Mouse (Mus musculus): ENCODE data around the gene Atp6v0c.

Atp6v0c gene

DNA sequence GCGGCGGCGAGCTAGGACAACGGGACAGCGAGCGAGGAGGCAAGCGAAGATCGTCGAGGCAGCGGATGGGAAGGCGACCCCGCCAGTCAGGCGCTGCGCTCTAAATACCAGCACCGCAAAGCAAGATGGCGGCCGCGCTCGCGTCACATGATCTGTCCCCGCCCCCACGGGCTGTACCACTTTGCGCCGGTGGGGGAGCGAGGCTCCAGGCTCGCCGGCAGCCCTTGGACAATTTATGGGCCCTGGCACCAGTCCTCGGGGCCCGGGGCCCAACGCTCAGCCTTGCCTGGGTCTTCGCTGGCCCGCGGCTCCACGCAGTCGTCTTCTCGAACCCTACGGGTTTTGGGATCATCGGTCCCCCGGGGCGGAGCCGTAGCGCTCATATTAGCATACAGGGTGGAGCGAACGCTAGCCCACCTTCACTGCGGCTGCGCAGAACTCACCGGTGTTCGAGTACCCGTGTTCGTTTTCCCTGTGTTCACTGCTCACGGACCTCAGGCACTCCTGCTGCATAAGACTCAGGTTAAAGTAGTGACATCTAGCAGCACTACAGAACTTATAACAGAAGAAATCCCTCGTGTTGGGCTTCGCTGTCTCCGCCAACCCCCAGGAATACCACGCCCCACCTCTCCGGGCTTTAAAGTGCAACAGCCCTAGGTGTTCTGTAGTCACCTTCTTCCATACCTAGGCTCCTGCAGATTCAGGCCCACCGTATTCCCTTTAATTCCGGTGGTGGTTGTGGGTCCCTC, at the start of gene Atp6v0c:
Gene Atp6v0c (minus strand): TSS at position 386 of the 749 bp plus-strand sequence.
- DNase-seq (ENCODE audit: low spot score in 2 of 2) = peak; percentile 96 to 99

DNA sequence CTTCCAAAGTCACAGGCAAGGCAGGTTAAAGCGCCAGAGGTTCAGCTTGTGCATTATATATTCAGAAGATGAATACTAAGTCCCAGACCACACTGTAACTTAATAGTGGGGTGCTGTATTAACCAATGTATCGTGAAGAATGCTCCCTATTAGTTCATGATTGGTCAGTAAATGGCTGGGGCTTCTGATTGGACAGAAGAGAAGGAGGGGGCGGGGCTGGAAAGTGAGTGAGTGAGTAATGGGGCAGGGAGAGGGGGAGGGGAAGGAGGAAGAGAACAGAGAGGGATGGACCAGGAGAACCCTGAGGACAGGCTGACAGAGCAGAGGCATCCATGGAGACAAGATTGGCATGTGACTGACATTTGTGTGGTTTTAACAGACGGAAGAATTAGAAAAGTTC, 47.3 kb upstream of the Atp6v0c start:
- DNase-seq (ENCODE audit: low spot score in 2 of 2) = no peak

DNA sequence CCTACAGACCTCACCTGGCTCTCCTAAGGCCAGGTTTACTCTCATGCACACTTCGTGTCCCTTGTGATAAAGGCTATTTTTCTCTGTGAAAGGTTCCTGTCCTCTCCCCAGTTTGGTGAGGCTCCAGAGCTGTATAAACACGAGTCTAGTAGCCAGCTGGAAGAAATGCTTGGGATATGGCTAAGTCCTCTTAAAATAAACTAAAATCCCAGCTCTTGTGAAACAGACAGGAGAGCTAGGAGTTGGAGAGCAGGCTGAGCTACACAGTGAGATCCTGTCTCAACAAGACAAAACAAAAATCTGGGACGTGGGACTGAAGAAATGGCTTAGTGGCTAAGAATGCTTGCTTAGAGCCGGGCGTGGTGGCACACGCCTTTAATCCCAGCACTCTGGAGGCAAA, 43.7 kb upstream of the Atp6v0c start:
- DNase-seq (ENCODE audit: low spot score in 2 of 2) = no peak

- DNase-seq (ENCODE audit: low spot score in 2 of 2) = no peak
Measured at GRCm38 (mm10) chr17:24212441-24213018, 43.0 kb upstream of the Atp6v0c start.

- DNase-seq (ENCODE audit: low spot score in 2 of 2) = peak; percentile 89 to 95
Measured at GRCm38 (mm10) chr17:24211631-24212440, 42.3 kb upstream of the Atp6v0c start.

GRCm38 (mm10) chr17:24210591-24210990, 41.1 kb upstream of the Atp6v0c start:
- DNase-seq (ENCODE audit: low spot score in 2 of 2) = no peak

DNA sequence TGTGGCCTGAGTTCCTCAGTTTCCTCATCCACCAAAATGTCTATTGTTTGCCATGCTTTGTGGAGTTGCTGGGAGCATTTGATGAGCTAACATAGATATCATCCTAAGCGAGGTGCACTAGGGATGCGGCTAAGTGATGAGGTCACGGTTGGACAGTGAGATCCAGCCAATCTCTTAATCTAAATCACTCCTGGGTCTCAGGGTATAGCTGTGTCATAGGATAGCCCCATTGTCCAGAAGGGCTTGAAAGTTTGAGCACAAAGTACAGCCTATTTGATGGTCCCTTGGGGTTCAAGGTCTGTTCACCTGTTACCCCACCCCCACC, 40.4 kb upstream of the Atp6v0c start:
- DNase-seq (ENCODE audit: low spot score in 2 of 2) = no peak

DNA sequence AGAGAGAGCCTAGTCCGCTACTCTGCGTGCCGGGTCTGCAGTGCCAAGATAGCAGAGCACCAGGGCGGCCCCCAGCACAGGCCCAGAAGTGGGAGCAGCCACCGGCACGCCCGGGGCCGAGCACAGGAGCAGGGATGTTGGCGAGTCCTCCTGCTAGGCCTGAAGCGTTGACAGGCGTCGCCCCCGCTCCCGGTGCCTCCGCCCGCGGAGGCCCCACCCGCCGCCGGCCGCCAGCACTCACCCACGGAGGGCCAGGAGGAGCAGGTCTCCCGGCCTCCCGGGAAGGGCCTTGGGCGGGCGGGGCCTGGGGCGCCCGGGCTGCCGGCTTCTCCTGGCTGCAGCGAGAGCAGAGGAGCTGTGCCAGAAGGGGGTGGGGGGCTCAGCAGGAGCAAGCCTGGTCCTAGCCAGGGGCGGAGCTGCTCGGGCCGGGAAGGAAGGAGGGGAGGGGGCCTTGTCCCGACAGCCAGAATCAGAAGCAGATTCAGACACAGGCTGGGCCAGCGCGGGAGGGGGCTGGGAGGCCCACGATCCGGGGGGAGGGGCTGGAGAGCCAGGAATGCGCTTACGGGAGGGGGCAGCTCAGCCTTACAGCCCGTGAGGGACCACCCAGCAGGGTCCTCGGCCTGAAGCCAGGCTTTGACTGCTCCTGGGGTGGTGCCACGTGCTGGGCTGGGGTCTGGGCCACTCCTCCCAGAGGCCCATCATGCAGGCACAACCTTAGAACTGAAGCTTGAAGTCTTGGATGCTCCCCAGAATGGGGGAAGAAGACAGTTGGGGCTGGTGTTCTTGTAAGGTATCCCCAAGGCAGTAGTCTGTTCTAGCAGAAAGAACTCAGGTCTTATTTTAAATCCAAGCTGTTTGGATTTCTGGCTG, 39.8 kb upstream of the Atp6v0c start, which contains the start of gene Ntn3:
Gene Ntn3 (minus strand): TSS at position 489 of the 873 bp plus-strand sequence.
- peak in 1 of 2 experiments; percentile 57 for DNase-seq (ENCODE audit: low spot score in 2 of 2)

DNA sequence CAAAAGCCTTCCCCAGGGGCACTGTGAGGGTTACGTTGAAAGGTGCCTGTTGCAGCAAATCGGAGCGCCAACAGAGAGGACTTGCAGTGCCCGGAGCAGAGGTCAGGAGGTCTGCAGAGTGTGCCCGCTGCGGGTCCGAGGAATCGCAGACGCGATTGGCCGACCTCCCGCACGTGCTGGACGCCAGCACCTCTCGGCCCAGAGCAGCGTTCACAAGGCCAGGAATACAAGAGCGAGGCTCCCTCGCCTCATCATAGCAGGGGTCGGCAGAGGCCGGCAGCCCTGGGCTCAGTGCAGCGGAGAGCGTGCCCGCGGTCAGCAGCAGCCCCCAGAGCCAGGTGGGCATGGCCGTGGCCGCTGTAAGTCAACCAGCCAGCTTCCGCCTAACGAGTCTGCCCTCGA, 39.1 kb upstream of the Atp6v0c start:
- no peak for DNase-seq (ENCODE audit: low spot score in 2 of 2)

DNA sequence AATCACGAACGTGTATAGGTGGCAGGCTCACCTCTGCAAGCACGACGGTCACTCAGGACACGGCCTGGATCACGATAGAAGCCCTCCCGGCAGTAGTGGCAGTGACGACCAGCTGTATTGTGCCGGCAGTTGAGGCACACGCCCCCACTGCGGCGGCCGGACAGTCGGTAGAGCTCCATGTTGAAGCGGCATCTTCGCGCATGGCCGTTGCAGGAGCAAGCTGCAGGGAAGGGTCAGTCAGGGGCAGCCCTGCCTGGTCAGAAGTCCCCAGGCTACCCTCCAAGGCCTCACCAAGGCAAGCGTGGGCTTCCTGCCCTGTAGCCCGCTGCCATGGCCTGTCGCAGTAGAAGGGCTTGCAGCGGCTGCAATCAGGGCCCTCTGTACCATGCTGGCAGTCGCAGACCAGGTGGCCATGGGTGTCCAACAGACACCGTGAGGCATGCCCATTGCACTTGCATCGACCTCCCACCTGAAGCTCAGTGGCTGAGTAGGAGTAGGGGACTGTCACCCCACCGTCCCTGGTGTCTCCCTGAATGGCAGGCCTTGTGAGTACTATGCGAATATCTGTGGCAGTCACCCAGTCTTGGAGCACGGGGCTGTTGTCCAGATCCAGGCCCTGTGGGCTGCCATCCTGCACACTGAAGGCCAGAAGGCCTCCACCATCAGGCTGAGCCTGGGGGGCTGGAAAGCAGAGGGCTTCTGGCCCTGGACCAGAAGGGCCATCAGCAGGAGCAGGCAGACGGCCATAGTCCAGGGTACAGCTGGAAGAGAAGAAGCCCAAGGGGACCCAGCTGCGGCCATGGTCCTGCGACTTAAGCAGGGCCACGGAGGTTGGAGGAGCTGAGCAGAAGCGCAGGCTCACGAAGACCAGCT, 38.5 kb upstream of the Atp6v0c start:
- DNase-seq (ENCODE audit: low spot score in 2 of 2) = no peak

DNA sequence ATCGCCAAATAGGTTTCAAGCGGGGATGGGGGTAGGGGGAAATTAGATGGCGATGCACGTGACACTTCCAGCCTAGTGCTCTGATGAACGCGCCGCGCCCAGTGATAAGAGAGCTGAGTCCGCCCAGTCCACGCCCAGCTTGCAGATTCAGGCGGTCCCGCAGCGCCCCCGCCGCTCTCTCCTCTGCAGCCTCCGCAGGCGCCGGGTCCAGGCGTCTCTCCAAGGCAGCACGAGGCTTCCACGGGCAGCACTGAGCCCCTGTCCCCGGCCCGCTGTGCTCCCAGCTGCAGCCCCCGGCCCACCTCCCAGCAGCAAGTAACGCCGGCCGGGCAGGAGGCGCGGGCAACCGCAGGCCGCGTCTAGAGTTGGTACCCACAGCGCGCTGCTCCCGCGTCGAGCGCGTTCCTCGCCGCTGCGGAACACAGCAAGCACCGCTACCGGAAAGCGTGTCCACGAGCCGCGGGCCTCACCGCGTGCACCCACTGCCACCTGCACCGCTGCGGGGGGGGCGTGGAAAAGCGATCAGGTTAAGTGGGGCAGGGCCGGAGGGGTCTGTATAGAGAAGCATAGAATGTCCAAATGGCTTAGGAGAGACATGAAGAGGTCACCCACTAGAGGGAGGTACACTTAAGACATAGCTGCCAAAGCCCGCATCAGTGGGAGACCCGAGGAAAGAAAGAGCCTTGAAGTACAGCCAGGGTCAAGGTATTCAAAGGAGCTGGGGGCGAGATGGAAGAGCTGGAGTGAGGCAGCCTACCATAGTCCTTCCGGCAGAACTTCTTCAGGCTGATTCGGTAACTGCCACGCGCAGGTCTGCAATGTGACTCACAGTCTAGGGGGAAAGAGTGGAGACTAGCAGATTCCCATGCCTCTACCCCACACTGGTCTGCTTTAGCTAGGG, 37.2 kb upstream of the Atp6v0c start:
- DNase-seq (ENCODE audit: low spot score in 2 of 2) = peak; percentile 75 to 81

DNA sequence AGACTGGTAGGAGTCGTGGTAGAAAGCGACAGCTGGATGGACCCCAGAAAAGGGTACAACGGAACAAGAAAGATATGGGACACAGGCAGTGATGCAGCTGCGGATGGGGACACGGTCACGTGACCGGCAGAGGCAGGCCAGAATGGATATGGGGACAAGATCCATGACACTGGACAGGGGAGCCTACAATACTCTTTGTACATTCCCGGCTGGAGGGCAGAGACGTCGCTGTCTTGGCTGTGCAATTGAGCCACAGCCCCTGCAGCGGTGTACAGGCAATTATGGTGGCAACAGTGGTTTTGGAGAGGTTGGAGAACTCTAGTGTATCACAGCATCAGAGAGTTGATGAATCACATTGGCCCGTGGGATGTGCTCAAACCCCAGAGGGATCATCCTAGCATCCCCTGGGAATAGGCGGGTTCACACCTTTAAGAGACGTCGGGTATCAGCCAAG, 36.4 kb upstream of the Atp6v0c start:
- DNase-seq (ENCODE audit: low spot score in 2 of 2) = peak in 1 of 2 experiments; percentile 49

DNA sequence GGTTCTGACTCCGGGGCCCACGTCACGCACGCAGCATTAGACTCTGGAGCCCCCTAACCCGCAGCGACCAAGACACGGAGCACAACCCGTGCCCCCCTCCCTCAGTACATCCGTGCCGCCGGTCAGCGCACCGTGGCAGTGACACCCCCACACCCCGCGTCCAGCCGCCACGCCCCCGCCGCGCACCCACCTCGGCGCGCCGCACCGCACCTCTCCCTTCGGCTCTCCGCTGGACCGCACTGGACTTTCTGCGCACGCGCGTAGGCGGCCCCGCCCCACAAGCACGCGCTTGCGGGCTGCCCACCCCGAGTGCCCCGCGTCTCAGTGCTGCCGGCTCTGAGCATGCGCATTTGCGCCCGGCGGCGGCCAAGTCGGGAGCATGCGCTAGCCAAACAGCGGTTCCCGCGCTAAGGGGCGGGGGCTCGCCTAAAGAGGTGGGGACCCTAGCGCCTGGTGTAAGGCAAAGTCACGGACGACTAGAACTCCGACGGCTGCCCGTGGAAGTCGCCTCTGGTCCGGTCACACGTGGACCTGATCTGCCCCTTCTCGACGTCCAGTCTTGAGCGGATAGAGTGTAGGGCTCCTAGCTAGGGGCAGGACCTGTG, 35.9 kb upstream of the Atp6v0c start, which contains the start of gene Tbc1d24:
Gene Tbc1d24 (minus strand): TSS at position 279 of the 605 bp plus-strand sequence.
- DNase-seq (ENCODE audit: low spot score in 2 of 2) = peak; percentile 92 to 94

DNA sequence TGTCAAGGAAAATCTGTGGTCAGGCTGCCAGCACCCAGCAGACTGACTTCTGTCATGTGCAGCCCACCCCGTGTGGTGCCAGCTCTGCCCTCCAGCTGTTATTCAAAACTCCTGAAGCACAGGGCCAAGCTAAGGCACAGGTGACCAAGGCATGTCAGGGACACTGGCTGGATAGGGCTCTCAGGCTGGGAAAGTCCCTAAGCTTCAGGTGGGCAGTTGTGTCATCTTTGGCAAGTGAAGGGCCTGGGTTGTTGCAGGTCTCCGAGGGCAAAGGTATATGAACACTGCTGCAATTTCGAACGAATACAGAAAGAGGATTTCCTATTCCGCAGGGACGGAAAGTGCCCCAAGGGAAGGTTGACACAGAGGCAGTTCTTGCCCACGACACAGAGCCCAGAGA, 35.3 kb upstream of the Atp6v0c start:
- DNase-seq (ENCODE audit: low spot score in 2 of 2) = no peak

DNA sequence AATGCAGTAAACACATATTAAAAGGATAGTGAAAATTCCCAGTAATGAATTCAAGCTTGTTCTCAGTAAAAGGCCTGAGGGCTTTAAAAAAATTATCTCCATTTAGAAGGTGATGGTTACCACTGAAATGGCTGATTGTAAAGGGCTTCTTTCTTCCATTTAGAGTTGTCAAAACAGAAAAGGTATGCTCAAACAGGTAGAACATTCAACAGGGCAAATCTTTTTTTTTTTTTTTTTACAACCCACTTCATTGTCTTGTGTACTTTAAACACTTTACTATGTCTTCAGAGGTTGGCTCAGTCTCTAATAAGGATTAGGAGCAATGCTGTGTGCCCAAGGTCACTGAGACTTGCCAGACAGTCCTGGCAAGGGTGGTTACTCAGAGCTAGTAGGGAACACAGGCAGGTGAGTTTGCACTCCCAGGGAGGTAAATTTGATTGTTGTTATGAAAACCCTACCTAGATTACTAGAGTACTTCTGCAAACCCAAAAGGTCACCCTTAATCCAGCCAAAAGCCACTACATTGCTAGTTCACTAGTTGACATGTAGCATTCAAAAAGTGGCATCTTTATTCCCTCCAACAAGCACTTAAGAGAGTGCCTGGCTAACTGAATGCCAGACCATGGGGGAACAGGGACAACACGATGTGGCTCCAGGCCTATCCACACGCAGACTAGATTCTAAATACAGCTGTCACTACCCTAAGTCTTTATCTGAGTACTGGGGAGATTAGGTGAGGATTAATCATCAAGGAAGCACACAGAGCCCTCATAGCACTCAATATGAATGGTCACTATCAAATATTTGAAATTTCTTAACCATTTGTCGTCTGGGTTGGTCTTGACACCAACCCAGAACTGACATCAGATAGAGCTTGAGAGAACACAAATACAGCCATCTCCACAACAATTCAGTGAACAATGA, 34.4 kb upstream of the Atp6v0c start:
- DNase-seq (ENCODE audit: low spot score in 2 of 2) = no peak

DNA sequence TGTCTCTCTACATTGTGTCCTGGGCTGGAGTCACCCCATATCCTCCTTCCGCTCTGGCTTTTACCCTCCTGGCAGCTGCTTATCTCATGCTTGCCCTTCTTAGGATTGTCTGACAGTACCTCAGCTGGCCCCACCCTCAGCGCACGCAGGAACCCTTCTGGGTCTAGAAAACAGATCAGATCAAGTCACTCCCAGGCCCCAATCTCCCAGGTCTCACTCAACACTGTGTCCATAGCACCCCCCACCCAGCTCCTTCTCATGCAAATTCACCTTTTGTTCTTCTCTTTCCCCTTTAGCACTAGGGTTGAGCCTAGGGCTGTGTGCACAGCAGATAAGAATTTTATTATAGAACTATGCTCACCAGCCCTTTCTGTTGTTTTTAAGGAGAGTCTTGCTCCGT, 33.6 kb upstream of the Atp6v0c start:
- no peak for DNase-seq (ENCODE audit: low spot score in 2 of 2)

GRCm38 (mm10) chr17:24201092-24201491, 31.6 kb upstream of the Atp6v0c start:
- DNase-seq (ENCODE audit: low spot score in 2 of 2) = no peak

GRCm38 (mm10) chr17:24199741-24200140, 30.2 kb upstream of the Atp6v0c start:
- DNase-seq (ENCODE audit: low spot score in 2 of 2) = no peak

Data from right cerebral cortex, adult 2 months (tissue).